Mouse (Mus musculus) testis, adult 2 months (tissue): ENCODE measurements at regions not wholly inside any gene's neighbourhood (a gene's known extent, or its start where the extent isn't known, plus 50 kb on each side); places are given as distances from the start of the nearest gene placed in this dataset.

Experiments used
- CTCF ChIP-seq: fragments of 200-500 bp; IDR thresholded peaks from 2 replicates; pipeline ENCODE4 v1.5.1; 2012; ENCODE audit warnings: low read depth, mild to moderate bottlenecking, inconsistent platforms, low read length, moderate library complexity; ENCODE audit not compliant: control insufficient read depth, insufficient read depth, insufficient replicate concordance
- POLR2A ChIP-seq: fragments of 200-500 bp; IDR thresholded peaks from 2 replicates; pipeline ENCODE4 v1.6.1; 2012; ENCODE audit warnings: low read depth, mild to moderate bottlenecking, inconsistent platforms, low read length, moderate library complexity; ENCODE audit not compliant: control insufficient read depth

DNA sequence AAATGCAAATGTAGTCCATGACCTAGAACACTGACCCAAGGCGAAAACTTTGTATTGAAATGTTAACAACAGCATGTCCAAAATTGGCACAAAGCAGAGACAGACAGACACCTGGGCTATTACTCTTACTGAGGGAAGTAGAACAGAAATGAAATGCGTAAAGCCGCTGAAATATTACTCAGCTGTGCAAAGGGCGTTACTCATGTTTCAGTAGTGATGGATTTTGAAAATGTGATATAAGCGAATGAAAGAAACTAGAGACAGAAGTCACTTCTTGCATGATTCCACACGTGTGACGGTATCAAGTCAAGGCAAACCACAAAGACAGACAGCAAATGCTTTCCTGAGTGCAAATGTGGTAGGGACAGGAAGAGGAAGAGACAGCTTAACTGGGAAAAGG is 61.3 kb upstream of the D1Pas1 start:
- TF ChIP-seq POLR2A (no peak), CTCF (no peak)
